Mouse (Mus musculus): ENCODE measurements at regions not wholly inside any gene's neighbourhood (a gene's known extent, or its start where the extent isn't known, plus 50 kb on each side); places are given as distances from the start of the nearest gene placed in this dataset.

GRCm38 (mm10) chr3:147966379-147966778 lies 1024.0 kb downstream of the Adgrl2 start:
- H3K4me3 ChIP-seq (ENCODE audit: low read depth, low read length) = no peak overlapping the region
- H3K27ac ChIP-seq (ENCODE audit: insufficient read depth, low read length) = no peak overlapping the region
- peaks cover 9% of the 10 kb centered on the region for H3K9me3 ChIP-seq (replicated peaks; ENCODE audit: control insufficient read depth, insufficient read depth, low read length, poor library complexity, severe bottlenecking)
- no peaks in the 10 kb centered on the region for H3K36me3 ChIP-seq (ENCODE audit: control insufficient read depth, insufficient read depth, low read length, poor library complexity, severe bottlenecking)
- no peak for TF ChIP-seq CTCF (IDR thresholded peaks at IDR 0.05; ENCODE audit: low read depth, low read length)
- no peak for TF ChIP-seq POLR2A (IDR thresholded peaks at IDR 0.05; ENCODE audit: insufficient read depth, low read length)
- TF ChIP-seq EP300 (IDR thresholded peaks at IDR 0.05; ENCODE audit: insufficient read depth, low read depth, low read length) = no peak
- no peak overlapping the region for H3K9ac ChIP-seq (ENCODE audit: low read depth, poor library complexity, severe bottlenecking)
- peaks cover 2% of the 10 kb centered on the region for H3K4me1 ChIP-seq (ENCODE audit: control insufficient read depth, insufficient read depth, low read length)
- H3K27me3 ChIP-seq (ENCODE audit: control insufficient read depth, insufficient read depth, low read length, poor library complexity, severe bottlenecking) = no peaks in the 10 kb centered on the region

- Histone ChIP-seq H3K9me3 (replicated peaks; ENCODE audit: control insufficient read depth, insufficient read depth, low read length, poor library complexity, severe bottlenecking) (peaks cover 9% of the 10 kb centered on the region), H3K4me1 (ENCODE audit: control insufficient read depth, insufficient read depth, low read length) (peaks cover 2% of the 10 kb centered on the region), H3K36me3 (ENCODE audit: control insufficient read depth, insufficient read depth, low read length, poor library complexity, severe bottlenecking) (no peaks in the 10 kb centered on the region), H3K4me3 (ENCODE audit: low read depth, low read length) (no peak overlapping the region), H3K9ac (ENCODE audit: low read depth, poor library complexity, severe bottlenecking) (no peak overlapping the region), H3K27me3 (ENCODE audit: control insufficient read depth, insufficient read depth, low read length, poor library complexity, severe bottlenecking) (0 out of 2 replicates have a peak, but pooled peaks cover 1% of the 10 kb centered on the region), H3K27ac (ENCODE audit: insufficient read depth, low read length) (peak overlapping the region; percentile 59)
- TF ChIP-seq EP300 (IDR thresholded peaks at IDR 0.05; ENCODE audit: insufficient read depth, low read depth, low read length) (no peak), CTCF (IDR thresholded peaks at IDR 0.05; ENCODE audit: low read depth, low read length) (no peak), POLR2A (IDR thresholded peaks at IDR 0.05; ENCODE audit: insufficient read depth, low read length) (no peak)
These were observed 1026.5 kb downstream of the Adgrl2 start for GRCm38 (mm10) chr3:147963698-147964476.

- Histone ChIP-seq H3K27ac (ENCODE audit: insufficient read depth, low read length) (no peak overlapping the region), H3K4me1 (ENCODE audit: control insufficient read depth, insufficient read depth, low read length) (no peaks in the 10 kb centered on the region), H3K27me3 (ENCODE audit: control insufficient read depth, insufficient read depth, low read length, poor library complexity, severe bottlenecking) (no peaks in the 10 kb centered on the region), H3K9ac (ENCODE audit: low read depth, poor library complexity, severe bottlenecking) (no peak overlapping the region), H3K9me3 (replicated peaks; ENCODE audit: control insufficient read depth, insufficient read depth, low read length, poor library complexity, severe bottlenecking) (no peaks in the 10 kb centered on the region), H3K36me3 (ENCODE audit: control insufficient read depth, insufficient read depth, low read length, poor library complexity, severe bottlenecking) (no peaks in the 10 kb centered on the region), H3K4me3 (ENCODE audit: low read depth, low read length) (no peak overlapping the region)
- TF ChIP-seq POLR2A (IDR thresholded peaks at IDR 0.05; ENCODE audit: insufficient read depth, low read length) = no peak
These were observed 1042.2 kb downstream of the Adgrl2 start for GRCm38 (mm10) chr3:147948041-147948592.

GRCm38 (mm10) chr3:147943314-147943713 lies 1047.0 kb downstream of the Adgrl2 start:
- H3K27ac ChIP-seq (ENCODE audit: insufficient read depth, low read length) = no peak overlapping the region
- H3K36me3 ChIP-seq (ENCODE audit: control insufficient read depth, insufficient read depth, low read length, poor library complexity, severe bottlenecking) = no peaks in the 10 kb centered on the region
- no peaks in the 10 kb centered on the region for H3K9me3 ChIP-seq (replicated peaks; ENCODE audit: control insufficient read depth, insufficient read depth, low read length, poor library complexity, severe bottlenecking)
- H3K9ac ChIP-seq (ENCODE audit: low read depth, poor library complexity, severe bottlenecking) = no peak overlapping the region
- H3K4me1 ChIP-seq (ENCODE audit: control insufficient read depth, insufficient read depth, low read length) = no peaks in the 10 kb centered on the region
- H3K27me3 ChIP-seq (ENCODE audit: control insufficient read depth, insufficient read depth, low read length, poor library complexity, severe bottlenecking) = no peaks in the 10 kb centered on the region; the same call in 1 of the 2 replicates
- no peak for TF ChIP-seq POLR2A (IDR thresholded peaks at IDR 0.05; ENCODE audit: insufficient read depth, low read length)
- TF ChIP-seq CTCF (IDR thresholded peaks at IDR 0.05; ENCODE audit: low read depth, low read length) = no peak
- TF ChIP-seq EP300 (IDR thresholded peaks at IDR 0.05; ENCODE audit: insufficient read depth, low read depth, low read length) = no peak
- no peak overlapping the region for H3K4me3 ChIP-seq (ENCODE audit: low read depth, low read length)

GRCm38 (mm10) chr3:147930811-147931251 lies 1059.5 kb downstream of the Adgrl2 start:
- Histone ChIP-seq H3K9ac (ENCODE audit: low read depth, poor library complexity, severe bottlenecking) (no peak overlapping the region), H3K4me3 (ENCODE audit: low read depth, low read length) (no peak overlapping the region), H3K27me3 (ENCODE audit: control insufficient read depth, insufficient read depth, low read length, poor library complexity, severe bottlenecking) (no peaks in the 10 kb centered on the region), H3K4me1 (ENCODE audit: control insufficient read depth, insufficient read depth, low read length) (no peaks in the 10 kb centered on the region), H3K9me3 (replicated peaks; ENCODE audit: control insufficient read depth, insufficient read depth, low read length, poor library complexity, severe bottlenecking) (no peaks in the 10 kb centered on the region), H3K36me3 (ENCODE audit: control insufficient read depth, insufficient read depth, low read length, poor library complexity, severe bottlenecking) (no peaks in the 10 kb centered on the region), H3K27ac (ENCODE audit: insufficient read depth, low read length) (no peak overlapping the region)
- TF ChIP-seq EP300 (IDR thresholded peaks at IDR 0.05; ENCODE audit: insufficient read depth, low read depth, low read length) (no peak), CTCF (IDR thresholded peaks at IDR 0.05; ENCODE audit: low read depth, low read length) (no peak), POLR2A (IDR thresholded peaks at IDR 0.05; ENCODE audit: insufficient read depth, low read length) (no peak)

GRCm38 (mm10) chr3:147920181-147920580 lies 1068.0 kb downstream of the Ttll7 start:
- no peaks in the 10 kb centered on the region for H3K9me3 ChIP-seq (replicated peaks; ENCODE audit: control insufficient read depth, insufficient read depth, low read length, poor library complexity, severe bottlenecking)
- TF ChIP-seq CTCF (IDR thresholded peaks at IDR 0.05; ENCODE audit: low read depth, low read length) (no peak), POLR2A (IDR thresholded peaks at IDR 0.05; ENCODE audit: insufficient read depth, low read length) (no peak), EP300 (IDR thresholded peaks at IDR 0.05; ENCODE audit: insufficient read depth, low read depth, low read length) (no peak)
- no peak overlapping the region for H3K4me3 ChIP-seq (ENCODE audit: low read depth, low read length)
- no peak overlapping the region for H3K27ac ChIP-seq (ENCODE audit: insufficient read depth, low read length)
- peaks cover 1% of the 10 kb centered on the region for H3K4me1 ChIP-seq (ENCODE audit: control insufficient read depth, insufficient read depth, low read length)
- no peaks in the 10 kb centered on the region for H3K36me3 ChIP-seq (ENCODE audit: control insufficient read depth, insufficient read depth, low read length, poor library complexity, severe bottlenecking)
- H3K9ac ChIP-seq (ENCODE audit: low read depth, poor library complexity, severe bottlenecking) = no peak overlapping the region
- no peaks in the 10 kb centered on the region for H3K27me3 ChIP-seq (ENCODE audit: control insufficient read depth, insufficient read depth, low read length, poor library complexity, severe bottlenecking)

Measured in ES-Bruce4 (cell line).